Mouse (Mus musculus): ENCODE data around the gene Iqcf6.
"Not testable (repeated sequence)": the region's sequence is repeated elsewhere in the genome, so short reads cannot be mapped to it uniquely, and the experiment has no call there.

- not testable (repeated sequence) for TF ChIP-seq CTCF (conservative IDR thresholded peaks at IDR 0.05; ENCODE audit: low read length); POU5F1 (IDR thresholded peaks at IDR 0.05; ENCODE audit: borderline replicate concordance, low read length); NANOG (IDR thresholded peaks at IDR 0.05; ENCODE audit: borderline replicate concordance, low read length)
Observed at GRCm38 (mm10) chr9:106627796-106628195, 1.4 kb downstream of the Iqcf6 start.

All from E14TG2a.4 (cell line).